Mouse (Mus musculus) liver, adult 2 months (tissue): Measurements from ENCODE around the gene Slc41a2.

Experiments
- CTCF ChIP-seq: fragments of 200-500 bp; IDR thresholded peaks from 2 replicates; pipeline ENCODE4 v1.5.1; 2011; ENCODE audit warnings: low read depth, low read length, control low read depth
- POLR2A ChIP-seq: fragments of 200-500 bp; IDR thresholded peaks from 2 replicates; pipeline ENCODE4 v1.6.1; 2011; ENCODE audit warnings: low read length, control low read depth; ENCODE audit not compliant: insufficient read depth; ENCODE audit errors: extremely low read depth

DNA sequence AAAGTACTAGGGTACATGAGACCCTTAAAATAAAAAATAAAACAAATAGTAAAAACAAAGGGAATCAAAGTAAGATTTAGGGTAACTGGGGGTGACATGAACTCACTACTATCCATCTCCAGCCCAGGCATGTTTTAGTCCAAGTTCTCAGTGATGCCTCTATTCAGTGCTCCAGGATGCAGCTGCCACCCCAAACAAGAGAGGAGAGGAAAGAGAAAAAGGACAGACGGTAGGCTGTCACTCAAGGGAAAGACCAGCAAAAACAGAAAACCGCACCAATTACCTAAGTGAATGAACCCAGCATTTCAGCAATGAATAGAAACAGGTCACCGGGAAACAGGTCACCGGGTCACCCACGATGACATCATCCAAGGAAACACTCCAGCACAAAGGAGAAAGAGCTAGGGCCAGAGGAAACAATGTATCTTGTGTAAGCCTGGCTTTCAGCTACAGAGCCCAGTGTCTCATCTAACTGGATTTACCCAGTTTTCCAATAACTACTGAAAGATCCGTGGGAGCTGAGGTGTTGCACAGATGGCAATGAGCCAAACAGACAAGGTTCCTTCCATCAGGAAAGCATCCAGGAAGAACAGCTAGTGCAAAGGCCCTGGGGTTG is 126.6 kb downstream of the Slc41a2 start:
- TF ChIP-seq CTCF (no peak), POLR2A (no peak)
